Mouse (Mus musculus) forebrain, embryonic 11.5 days (tissue): Measurements from ENCODE around the gene Brf1. TPM values are rescaled to one million over a fixed set of nuclear protein-coding genes. Genes with fewer than 3 reads are reported as not detected.

ENCODE experiments used
- ATAC-seq: fragments of 200-750 bp; cut with Nextera tagmentation; replicated peaks from 2 replicates; pipeline ENCODE4 v1.8.0; 2017; ENCODE audit warnings: moderate TSS enrichment; ENCODE audit not compliant: low FRiP score
- DNase-seq: peaks from one replicate; pipeline ENCODE4 v3.0.0-alpha.2; 2017; ENCODE audit warnings: low spot score
- H3K27ac ChIP-seq: fragments of 300-500 bp; sonication (generic); 2 replicates; pipeline ENCODE4 v1.5.1; 2014; ENCODE audit warnings: low read depth, low read length
- H3K27me3 ChIP-seq: fragments of 300-500 bp; sonication (generic); 2 replicates; pipeline ENCODE4 v1.6.1; 2014; ENCODE audit warnings: mild to moderate bottlenecking, low read length, mixed read lengths; ENCODE audit not compliant: control insufficient read depth, insufficient read depth
- H3K36me3 ChIP-seq: fragments of 300-500 bp; sonication (generic); 2 replicates; pipeline ENCODE4 v1.6.1; 2014; ENCODE audit warnings: mild to moderate bottlenecking, low read length, moderate library complexity, mixed read lengths; ENCODE audit not compliant: control insufficient read depth, insufficient read depth
- H3K4me1 ChIP-seq: fragments of 300-500 bp; sonication (generic); replicated peaks from 2 replicates; pipeline ENCODE4 v1.6.1; 2014; ENCODE audit warnings: low read length, mixed read lengths; ENCODE audit not compliant: control insufficient read depth, insufficient read depth
- H3K4me2 ChIP-seq: fragments of 300-500 bp; sonication (generic); 2 replicates; pipeline ENCODE4 v1.6.1; 2014; ENCODE audit warnings: low read depth, mild to moderate bottlenecking, low read length, moderate library complexity, mixed read lengths; ENCODE audit not compliant: severe bottlenecking
- H3K4me3 ChIP-seq: fragments of 300-500 bp; sonication (generic); 2 replicates; pipeline ENCODE4 v1.5.1; 2014; ENCODE audit warnings: low read depth, low read length
- H3K9ac ChIP-seq: fragments of 300-500 bp; sonication (generic); 2 replicates; pipeline ENCODE4 v1.6.1; 2014; ENCODE audit warnings: low read length
- H3K9me3 ChIP-seq: fragments of 300-500 bp; sonication (generic); 2 replicates; pipeline ENCODE4 v1.6.1; 2016; ENCODE audit warnings: low read length, mixed read lengths; ENCODE audit not compliant: control insufficient read depth
- WGBS: fragments of 180-500 bp; shearing (Covaris S2); extraction: QIAGEN DNeasy Blood & Tissue Kit; methylation state at CpG from one replicate; pipeline ENCODE4 v1.1.7; 2014; 5-methylcytosine and 5-hydroxymethylcytosine counted together
- polyA plus RNA-seq: library from polyadenylated mRNA; unstranded; fragments of >200 nt; fragmentation: Nextera tagmentation; extraction: Ambion mirVana; gene quantifications from 2 replicates; pipeline ENCODE4 v1.2.1, GENCODE M21; 2014

Brf1 gene
- polyA plus RNA-seq, 1 experiment from 2014 or later = 67.3 TPM

GRCm38 (mm10) chr12:113036996-113037395, 36.5 kb upstream of the Brf1 start:
- no peak for DNase-seq
- no peak overlapping the region for H3K27ac ChIP-seq
- WGBS = 90% methylated on average over 4 of the region's 4 CpGs
- no peak overlapping the region for H3K4me2 ChIP-seq
- no peak overlapping the region for H3K4me3 ChIP-seq
- ATAC-seq = no peak
- no peaks in the 10 kb centered on the region for H3K9me3 ChIP-seq
- no peaks in the 10 kb centered on the region for H3K27me3 ChIP-seq
- H3K36me3 ChIP-seq = no peaks in the 10 kb centered on the region
- H3K9ac ChIP-seq = no peak overlapping the region
- peaks cover 5% of the 10 kb centered on the region for H3K4me1 ChIP-seq

GRCm38 (mm10) chr12:113035093-113035492, 34.6 kb upstream of the Brf1 start:
- H3K4me2 ChIP-seq = no peak overlapping the region
- no peaks in the 10 kb centered on the region for H3K36me3 ChIP-seq
- no peaks in the 10 kb centered on the region for H3K9me3 ChIP-seq
- no peak for DNase-seq
- WGBS = 96% methylated on average over 2 of the region's 2 CpGs
- H3K9ac ChIP-seq = no peak overlapping the region
- H3K27me3 ChIP-seq = no peaks in the 10 kb centered on the region
- H3K4me3 ChIP-seq = no peak overlapping the region
- no peak for ATAC-seq
- H3K27ac ChIP-seq = no peak overlapping the region
- peaks cover 5% of the 10 kb centered on the region for H3K4me1 ChIP-seq

DNA sequence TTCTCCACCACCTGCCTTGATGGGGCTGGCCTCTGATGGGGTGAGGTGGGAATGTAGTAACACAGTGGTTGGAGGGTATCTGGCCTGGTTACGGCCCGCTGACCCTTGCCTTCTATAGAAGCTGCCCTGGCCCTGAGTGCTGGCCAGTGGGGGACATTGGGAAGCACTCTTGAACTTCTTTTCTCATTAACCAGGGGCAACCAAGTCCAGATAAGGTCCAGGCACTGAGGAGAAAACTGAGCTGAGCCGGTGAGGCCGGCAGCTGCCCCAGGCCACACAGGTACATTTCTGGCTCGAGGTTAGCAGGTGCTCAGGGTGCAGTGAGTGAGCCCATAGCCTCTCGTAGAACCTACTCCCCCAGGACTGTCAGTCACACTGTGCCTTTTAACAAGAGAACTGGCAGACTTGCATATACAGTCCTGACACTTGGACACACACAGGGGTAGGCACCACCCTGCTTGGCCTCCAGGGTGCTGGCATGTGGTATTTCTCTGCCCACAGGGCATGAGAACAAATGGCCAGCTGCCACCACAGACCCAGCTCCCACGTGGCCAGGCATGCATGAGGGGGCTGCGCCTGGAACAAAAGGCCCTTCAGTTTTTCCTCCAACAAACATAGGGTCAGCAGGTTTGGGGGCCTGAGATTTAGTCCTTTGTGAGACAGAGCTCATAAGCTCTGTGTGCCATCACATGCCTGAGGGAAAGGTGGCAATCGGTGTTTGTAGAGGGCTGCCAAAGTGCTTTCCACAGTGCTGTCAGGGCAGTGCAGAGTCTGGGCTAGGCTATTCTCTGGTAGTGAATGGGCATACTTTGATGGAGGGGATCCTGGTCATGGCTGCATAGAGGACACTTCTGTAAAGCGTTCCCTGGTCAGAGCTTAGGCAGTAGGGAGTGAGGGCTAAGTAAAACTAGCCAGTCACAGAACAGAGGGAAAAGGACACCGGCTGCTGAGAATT, 32.1 kb upstream of the Brf1 start:
- Histone ChIP-seq H3K9ac (no peak overlapping the region), H3K36me3 (no peaks in the 10 kb centered on the region), H3K4me2 (no peak overlapping the region), H3K27ac (no peak overlapping the region), H3K9me3 (no peaks in the 10 kb centered on the region), H3K4me3 (no peak overlapping the region), H3K27me3 (no peaks in the 10 kb centered on the region), H3K4me1 (peaks cover 7% of the 10 kb centered on the region)
- peak; percentile 59; the same call in 1 of the 2 replicates for ATAC-seq
- no peak for DNase-seq
- WGBS = 73% methylated on average over 11 of the region's 11 CpGs

DNA sequence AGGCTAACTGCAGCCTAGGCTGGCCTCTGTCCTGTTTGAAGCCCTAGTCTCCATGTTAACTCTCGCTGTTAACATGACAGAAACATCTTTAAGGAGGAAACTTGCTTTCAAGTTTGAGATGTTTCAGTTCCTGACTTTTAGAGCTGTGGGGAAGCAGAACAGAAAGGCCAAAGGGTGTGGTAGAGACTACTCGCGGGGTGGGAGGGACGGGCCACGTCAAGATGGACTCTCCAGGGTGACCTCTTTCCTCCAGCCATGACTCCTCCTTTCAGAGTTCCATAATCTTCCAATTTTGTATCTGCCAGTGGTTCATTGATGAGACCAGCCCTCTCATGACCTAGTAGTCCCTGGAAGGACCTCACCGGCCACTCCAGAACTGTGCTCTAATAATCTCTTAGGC, 30.9 kb upstream of the Brf1 start:
- H3K27ac ChIP-seq = no peak overlapping the region
- 88% methylated on average over 6 of the region's 6 CpGs for WGBS

GRCm38 (mm10) chr12:113030993-113031392, 30.5 kb upstream of the Brf1 start:
- Histone ChIP-seq H3K27ac (no peak overlapping the region), H3K4me1 (peaks cover 7% of the 10 kb centered on the region)

More for the DNA sequence above, 30.9 kb upstream of the Brf1 start:
- ATAC-seq (no peak), DNase-seq (no peak)
- Histone ChIP-seq H3K36me3 (no peaks in the 10 kb centered on the region), H3K4me2 (no peak overlapping the region), H3K27me3 (no peaks in the 10 kb centered on the region), H3K9me3 (no peaks in the 10 kb centered on the region), H3K4me1 (peaks cover 7% of the 10 kb centered on the region), H3K4me3 (no peak overlapping the region), H3K9ac (no peak overlapping the region)

GRCm38 (mm10) chr12:113030046-113030445, 29.5 kb upstream of the Brf1 start:
- ATAC-seq (no peak), DNase-seq (no peak)
- Histone ChIP-seq H3K36me3 (no peaks in the 10 kb centered on the region), H3K9ac (no peak overlapping the region), H3K4me1 (peaks cover 7% of the 10 kb centered on the region), H3K9me3 (no peaks in the 10 kb centered on the region), H3K4me2 (no peak overlapping the region), H3K27ac (no peak overlapping the region), H3K27me3 (no peaks in the 10 kb centered on the region), H3K4me3 (no peak overlapping the region)
- WGBS = 78% methylated on average over 4 of the region's 4 CpGs

More at GRCm38 (mm10) chr12:113030993-113031392, 30.5 kb upstream of the Brf1 start:
- Histone ChIP-seq H3K9me3 (no peaks in the 10 kb centered on the region), H3K9ac (no peak overlapping the region), H3K36me3 (no peaks in the 10 kb centered on the region), H3K4me3 (no peak overlapping the region), H3K27me3 (no peaks in the 10 kb centered on the region), H3K4me2 (no peak overlapping the region)
- 89% methylated on average over 9 of the region's 9 CpGs for WGBS
- DNase-seq = no peak
- ATAC-seq = no peak

DNA sequence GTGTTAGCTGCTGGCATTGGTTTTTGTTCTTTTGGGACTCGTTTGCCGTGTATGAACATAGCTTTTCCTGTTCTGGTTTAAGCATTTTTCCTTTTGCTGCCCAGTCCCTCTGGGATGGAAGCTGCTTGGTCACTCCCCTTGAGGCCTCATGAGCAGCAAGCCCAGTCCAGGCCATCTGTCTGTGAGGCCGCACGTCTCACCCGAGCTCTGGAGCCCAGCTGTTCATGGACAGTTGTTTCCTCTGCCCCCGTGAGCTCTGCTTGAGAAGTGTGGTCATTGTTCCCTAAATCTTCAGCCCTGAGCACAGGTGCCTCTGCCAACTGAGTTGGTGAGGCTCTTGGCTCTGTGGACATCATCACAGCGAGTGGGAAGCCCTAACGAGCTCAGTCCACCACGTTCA, 28.4 kb upstream of the Brf1 start:
- H3K36me3 ChIP-seq = no peaks in the 10 kb centered on the region
- no peaks in the 10 kb centered on the region for H3K27me3 ChIP-seq
- peak overlapping the region; percentile 46; the same call in 1 of the 2 replicates for H3K27ac ChIP-seq
- H3K4me1 ChIP-seq = peaks cover 7% of the 10 kb centered on the region
- no peak overlapping the region for H3K4me3 ChIP-seq
- H3K9me3 ChIP-seq = no peaks in the 10 kb centered on the region
- H3K4me2 ChIP-seq = no peak overlapping the region
- ATAC-seq (no peak), DNase-seq (no peak)
- H3K9ac ChIP-seq = no peak overlapping the region
- WGBS = 73% methylated on average over 9 of the region's 9 CpGs

DNA sequence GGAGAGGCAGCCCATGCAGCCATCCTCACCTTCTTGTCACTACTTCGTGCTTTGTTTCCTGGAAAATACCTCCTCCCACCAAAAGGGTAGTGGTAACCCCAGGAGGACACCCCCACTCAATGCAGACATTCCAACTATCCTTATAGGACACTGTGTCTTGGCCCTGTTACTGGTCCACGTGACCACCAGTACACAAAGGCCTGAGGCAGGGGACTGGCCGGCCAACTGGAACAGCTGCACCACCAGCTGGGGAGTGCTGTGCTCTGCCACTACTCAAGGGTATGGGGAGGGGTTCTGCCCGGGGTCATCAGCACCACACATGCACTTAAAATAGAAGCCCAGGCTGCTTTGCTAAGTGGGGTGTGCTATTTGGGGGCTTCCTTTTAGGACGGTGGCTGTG, 27.6 kb upstream of the Brf1 start:
- no peak; the same call in 1 of the 2 replicates for ATAC-seq
- Histone ChIP-seq H3K9me3 (no peaks in the 10 kb centered on the region), H3K4me3 (no peak overlapping the region), H3K9ac (no peak overlapping the region), H3K27ac (no peak overlapping the region), H3K4me2 (no peak overlapping the region), H3K4me1 (peaks cover 7% of the 10 kb centered on the region), H3K27me3 (no peaks in the 10 kb centered on the region), H3K36me3 (no peaks in the 10 kb centered on the region)
- DNase-seq = no peak
- 64% methylated on average over 5 of the region's 5 CpGs for WGBS

DNA sequence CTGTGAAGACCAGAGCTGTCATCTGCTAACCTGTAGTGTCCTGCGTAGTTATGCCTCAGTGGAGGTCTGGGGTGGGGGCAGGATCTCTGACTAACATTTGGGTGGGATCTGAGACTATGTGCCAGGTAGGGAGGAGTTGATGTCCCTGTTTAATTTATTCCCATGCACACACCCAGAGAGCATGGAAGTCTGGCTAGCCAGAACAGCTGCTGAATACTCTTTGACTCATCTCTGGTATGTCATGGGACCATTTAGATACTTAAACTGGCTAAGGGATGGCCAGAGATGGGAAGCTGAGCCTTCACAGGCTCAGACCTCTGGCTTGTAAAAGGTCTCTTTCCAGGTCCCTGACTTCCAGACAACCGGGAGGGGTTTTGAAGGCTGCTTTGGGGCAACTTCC, 27.0 kb upstream of the Brf1 start:
- Histone ChIP-seq H3K9ac (no peak overlapping the region), H3K4me2 (no peak overlapping the region), H3K27me3 (no peaks in the 10 kb centered on the region), H3K27ac (no peak overlapping the region), H3K4me1 (peaks cover 5% of the 10 kb centered on the region), H3K4me3 (no peak overlapping the region), H3K9me3 (no peaks in the 10 kb centered on the region), H3K36me3 (no peaks in the 10 kb centered on the region)
- 92% methylated on average over 2 of the region's 2 CpGs for WGBS
- no peak for DNase-seq
- ATAC-seq = no peak
